Mouse (Mus musculus) liver, postnatal 0 days (tissue): Measurements from ENCODE around the gene Ltbp1.

Source experiments
- CTCF ChIP-seq: sonication (generic); IDR thresholded peaks from 2 replicates; pipeline ENCODE4 v1.5.1; 2016; ENCODE audit warnings: antibody characterized with exemption, low read depth
- EP300 ChIP-seq: IDR thresholded peaks from 2 replicates; pipeline ENCODE4 v1.6.1; 2016; ENCODE audit warnings: antibody characterized with exemption, low read depth, mild to moderate bottlenecking

- no peak for TF ChIP-seq CTCF
- no peak for TF ChIP-seq EP300
Observed at GRCm38 (mm10) chr17:75273272-75273671, 267.9 kb downstream of the Ltbp1 start.
